Mouse (Mus musculus) G1E (cell line): ENCODE data around the gene Dhx57.

Source experiments
- CTCF ChIP-seq: IDR thresholded peaks from 2 replicates; pipeline ENCODE4 v1.5.1; 2012; ENCODE audit warnings: low read depth, low read length, inconsistent platforms, mixed read lengths
- GATA1 ChIP-seq: IDR thresholded peaks from 2 replicates; pipeline ENCODE4 v1.6.1; 2012; ENCODE audit warnings: borderline replicate concordance, low read length, inconsistent platforms, mixed read lengths
- POLR2AphosphoS5 ChIP-seq: IDR thresholded peaks from 2 replicates; pipeline ENCODE4 v1.6.1; 2012; ENCODE audit warnings: low read depth, low read length, inconsistent platforms; ENCODE audit not compliant: insufficient replicate concordance
- TAL1 ChIP-seq: conservative IDR thresholded peaks from 2 replicates; pipeline ENCODE4 v1.6.1; 2012; ENCODE audit warnings: low read depth, low read length, inconsistent platforms, mixed read lengths

GRCm38 (mm10) chr17:80255208-80255607 is 35.1 kb downstream of the Dhx57 start:
- TF ChIP-seq CTCF = no peak
- no peak for TF ChIP-seq TAL1
- no peak for TF ChIP-seq GATA1
- TF ChIP-seq POLR2AphosphoS5 = no peak
